Mouse (Mus musculus): Measurements from ENCODE around the gene Yod1.

Yod1 gene

GRCm38 (mm10) chr1:130770981-130771494 is 53.9 kb downstream of the Yod1 start:
- DNase-seq = no peak

Measured in layer of hippocampus, adult 9-11 months (tissue).